Mouse (Mus musculus): ENCODE results near the gene Eif3j1. TPM values are rescaled to one million over a fixed set of nuclear protein-coding genes. Genes with fewer than 3 reads are reported as not detected.
"Not testable (repeated sequence)": the region's sequence is repeated elsewhere in the genome, so short reads cannot be mapped to it uniquely, and the experiment has no call there.

Gene Eif3j1
- polyA plus RNA-seq, 1 experiment from 2014 or later = 11.5 TPM

DNA sequence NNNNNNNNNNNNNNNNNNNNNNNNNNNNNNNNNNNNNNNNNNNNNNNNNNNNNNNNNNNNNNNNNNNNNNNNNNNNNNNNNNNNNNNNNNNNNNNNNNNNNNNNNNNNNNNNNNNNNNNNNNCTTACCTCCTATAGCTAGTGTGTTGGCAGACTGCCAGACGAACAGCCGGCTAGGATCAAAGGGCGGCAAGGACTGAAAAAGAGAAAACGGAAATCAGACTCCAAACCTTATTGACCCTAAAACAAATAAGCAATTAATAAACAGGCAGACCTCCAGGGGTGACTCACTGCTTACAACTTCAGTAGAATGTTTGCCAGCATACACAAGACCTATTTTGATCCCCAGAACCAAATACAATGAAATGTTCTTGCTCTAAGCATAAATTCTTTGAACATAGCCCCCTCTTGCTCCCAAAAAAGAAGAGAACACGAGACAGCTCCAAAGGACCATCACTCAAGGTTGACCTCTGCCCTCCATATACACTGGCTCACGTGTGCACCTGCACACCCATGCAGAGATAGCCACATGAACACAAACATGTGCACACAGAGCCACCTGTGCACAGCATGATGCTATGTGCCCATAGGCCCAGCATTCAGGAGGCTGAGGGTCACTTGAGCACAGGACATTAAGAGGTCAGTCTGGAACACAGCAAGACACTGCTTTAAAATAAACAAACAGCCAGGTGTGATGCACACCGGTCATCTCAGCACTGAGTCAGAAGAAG, 53.5 kb downstream of the Eif3j1 start:
- Histone ChIP-seq H3K4me2 (replicated peaks; ENCODE audit: low read depth, low read length) (no peak overlapping the region), H3K36me3 (ENCODE audit: control insufficient read depth, insufficient read depth, low read length) (peaks cover 15% of the 10 kb centered on the region), H3K4me1 (ENCODE audit: control insufficient read depth, insufficient read depth, low read length) (0 out of 2 replicates have a peak, but pooled peaks cover 5% of the 10 kb centered on the region), H3K9me3 (ENCODE audit: control insufficient read depth, low read depth, low read length) (no peaks in the 10 kb centered on the region), H3K27me3 (ENCODE audit: control insufficient read depth, insufficient read depth, low read length) (no peaks in the 10 kb centered on the region), H3K4me3 (ENCODE audit: low read depth, low read length) (no peak overlapping the region), H3K27ac (ENCODE audit: low read length) (no peak overlapping the region), H3K9ac (replicated peaks; ENCODE audit: low read depth, low read length) (no peak overlapping the region)
- ATAC-seq (ENCODE audit: insufficient number of reproducible peaks, insufficient read depth, low FRiP score, low read depth) = peak; percentile 18; the same call in 1 of the 2 replicates
- WGBS = 25% methylated on average over 7 of the region's 7 CpGs

DNA sequence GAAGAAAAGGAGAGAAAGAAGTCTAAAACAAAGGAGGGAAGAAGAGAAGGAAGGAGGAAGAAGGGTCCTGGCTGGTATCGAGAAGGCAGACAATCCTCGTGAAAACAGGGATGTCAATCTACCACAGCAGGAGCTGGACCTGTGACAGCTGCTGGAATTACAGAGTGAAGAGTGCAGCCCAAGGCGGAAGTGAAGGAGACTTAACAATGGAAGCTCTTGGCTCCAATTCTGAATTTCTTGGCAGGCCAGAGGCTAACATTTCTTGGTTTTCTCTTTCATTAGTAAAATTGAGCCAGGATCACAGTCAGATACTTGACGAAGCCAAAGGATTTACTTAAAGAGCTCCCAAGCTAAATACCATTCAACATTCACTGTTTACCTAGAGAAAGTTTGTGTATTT, 58.1 kb downstream of the Eif3j1 start:
- H3K36me3 ChIP-seq (ENCODE audit: control insufficient read depth, insufficient read depth, low read length) = peaks cover 22% of the 10 kb centered on the region
- no peak overlapping the region for H3K4me2 ChIP-seq (replicated peaks; ENCODE audit: low read depth, low read length)
- ATAC-seq (ENCODE audit: insufficient number of reproducible peaks, insufficient read depth, low FRiP score, low read depth) = no peak
- H3K4me1 ChIP-seq (ENCODE audit: control insufficient read depth, insufficient read depth, low read length) = 0 out of 2 replicates have a peak, but pooled peaks cover 5% of the 10 kb centered on the region
- H3K4me3 ChIP-seq (ENCODE audit: low read depth, low read length) = no peak overlapping the region
- H3K9ac ChIP-seq (replicated peaks; ENCODE audit: low read depth, low read length) = no peak overlapping the region
- no peaks in the 10 kb centered on the region for H3K27me3 ChIP-seq (ENCODE audit: control insufficient read depth, insufficient read depth, low read length)
- 56% methylated on average over 4 of the region's 4 CpGs for WGBS
- H3K9me3 ChIP-seq (ENCODE audit: control insufficient read depth, low read depth, low read length) = no peaks in the 10 kb centered on the region
- peak overlapping the region; percentile 68; the same call in 1 of the 2 replicates for H3K27ac ChIP-seq (ENCODE audit: low read length)

DNA sequence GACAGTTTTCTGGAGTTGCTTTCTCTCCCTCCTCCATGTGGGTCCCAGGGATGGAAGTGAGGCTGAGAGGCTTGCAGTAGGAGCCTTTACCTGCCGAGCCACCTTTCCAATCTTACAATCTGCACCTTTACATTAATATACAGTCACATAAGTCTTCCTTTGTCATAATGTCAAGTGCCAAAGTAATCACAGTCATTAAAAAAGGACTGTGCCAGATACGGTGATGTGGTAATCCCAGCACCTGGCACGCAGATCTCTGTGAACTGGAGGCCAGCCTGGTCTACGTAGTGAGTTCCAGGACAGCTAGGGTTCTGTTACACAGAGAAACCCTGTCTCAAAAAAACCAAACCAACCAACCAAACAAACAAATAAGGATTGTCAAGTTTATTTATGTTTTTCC, 65.5 kb downstream of the Eif3j1 start:
- H3K36me3 ChIP-seq (ENCODE audit: control insufficient read depth, insufficient read depth, low read length) = peaks cover 54% of the 10 kb centered on the region
- WGBS = 88% methylated on average over 4 of the region's 4 CpGs
- ATAC-seq (ENCODE audit: insufficient number of reproducible peaks, insufficient read depth, low FRiP score, low read depth) = no peak

DNA sequence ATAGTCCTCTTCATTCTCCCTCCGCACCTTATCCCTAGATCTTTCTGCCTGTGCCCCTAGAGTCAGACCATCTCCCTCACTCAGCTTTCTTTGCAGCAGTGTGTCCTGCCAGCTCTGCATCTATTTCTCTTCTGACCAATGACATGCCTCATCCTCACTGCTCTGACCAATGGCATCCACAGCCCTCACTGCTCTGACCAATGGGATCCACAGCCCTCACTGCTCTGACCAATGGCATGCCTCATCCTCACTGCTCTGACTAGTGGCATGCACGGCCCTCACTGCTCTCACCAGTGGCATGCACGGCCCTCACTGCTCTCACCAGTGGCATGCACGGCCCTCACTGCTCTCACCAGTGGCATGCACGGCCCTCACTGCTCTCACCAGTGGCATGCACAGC, 69.3 kb downstream of the Eif3j1 start:
- H3K4me2 ChIP-seq (replicated peaks; ENCODE audit: low read depth, low read length); H3K27me3 ChIP-seq (ENCODE audit: control insufficient read depth, insufficient read depth, low read length); ATAC-seq (ENCODE audit: insufficient number of reproducible peaks, insufficient read depth, low FRiP score, low read depth); H3K4me1 ChIP-seq (ENCODE audit: control insufficient read depth, insufficient read depth, low read length); H3K9ac ChIP-seq (replicated peaks; ENCODE audit: low read depth, low read length); H3K27ac ChIP-seq (ENCODE audit: low read length); H3K9me3 ChIP-seq (ENCODE audit: control insufficient read depth, low read depth, low read length); H3K4me3 ChIP-seq (ENCODE audit: low read depth, low read length): not testable (repeated sequence)
- peaks cover 46% of the 10 kb centered on the region for H3K36me3 ChIP-seq (ENCODE audit: control insufficient read depth, insufficient read depth, low read length)
- WGBS = 71% methylated on average over 5 of the region's 5 CpGs

More for the DNA sequence above, 65.5 kb downstream of the Eif3j1 start:
- H3K9ac ChIP-seq (replicated peaks; ENCODE audit: low read depth, low read length) = no peak overlapping the region
- H3K27me3 ChIP-seq (ENCODE audit: control insufficient read depth, insufficient read depth, low read length) = no peaks in the 10 kb centered on the region
- no peak overlapping the region for H3K4me3 ChIP-seq (ENCODE audit: low read depth, low read length)
- H3K27ac ChIP-seq (ENCODE audit: low read length) = no peak overlapping the region
- no peaks in the 10 kb centered on the region for H3K9me3 ChIP-seq (ENCODE audit: control insufficient read depth, low read depth, low read length)
- H3K4me2 ChIP-seq (replicated peaks; ENCODE audit: low read depth, low read length) = no peak overlapping the region
- no peaks in the 10 kb centered on the region for H3K4me1 ChIP-seq (ENCODE audit: control insufficient read depth, insufficient read depth, low read length)

DNA sequence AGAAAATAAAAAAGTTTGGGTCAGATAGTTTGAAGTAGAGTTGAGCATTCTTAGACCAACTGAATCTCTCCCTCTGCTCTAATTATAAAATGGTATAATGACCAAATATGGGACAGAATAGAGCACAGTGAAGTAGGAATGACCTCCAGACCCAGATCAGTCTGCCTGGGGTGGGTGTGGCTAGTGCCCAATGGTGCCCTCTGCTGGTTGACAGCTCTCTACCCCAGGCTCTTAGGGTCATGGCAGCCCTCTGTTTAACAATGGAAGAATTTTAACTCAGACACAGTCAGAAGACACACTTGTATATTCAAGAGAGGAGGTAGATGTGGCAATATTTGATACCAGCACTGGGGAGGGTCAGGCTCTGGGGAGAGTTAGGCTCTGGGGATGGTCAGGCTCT, 73.7 kb downstream of the Eif3j1 start:
- Histone ChIP-seq H3K27ac (ENCODE audit: low read length) (no peak overlapping the region), H3K4me1 (ENCODE audit: control insufficient read depth, insufficient read depth, low read length) (no peaks in the 10 kb centered on the region), H3K9ac (replicated peaks; ENCODE audit: low read depth, low read length) (no peak overlapping the region), H3K27me3 (ENCODE audit: control insufficient read depth, insufficient read depth, low read length) (no peaks in the 10 kb centered on the region), H3K4me3 (ENCODE audit: low read depth, low read length) (no peak overlapping the region), H3K36me3 (ENCODE audit: control insufficient read depth, insufficient read depth, low read length) (peaks cover 23% of the 10 kb centered on the region), H3K9me3 (ENCODE audit: control insufficient read depth, low read depth, low read length) (no peaks in the 10 kb centered on the region), H3K4me2 (replicated peaks; ENCODE audit: low read depth, low read length) (no peak overlapping the region)
- no peak for ATAC-seq (ENCODE audit: insufficient number of reproducible peaks, insufficient read depth, low FRiP score, low read depth)

Small RNA genes within 50 kb of the gene (microRNA-seq; reads per million reads assigned to microRNA genes)
- gene Gm47314 = not detected

Other genes starting within 250 kb of the Eif3j1 start
- 8.6 and 9.1 TPM in 2 replicates for gene Frmd5, start 221.5 kb upstream of the Eif3j1 start, polyA plus RNA-seq (2014; fragmentation: Nextera tagmentation; extraction: Ambion mirVana)
- gene Casc4, start 161.6 kb upstream of the Eif3j1 start, polyA plus RNA-seq (2014; fragmentation: Nextera tagmentation; extraction: Ambion mirVana) = 26.1 and 29.3 TPM in 2 replicates
- 63.5 and 66.8 TPM in 2 replicates for gene Ctdspl2, start 72.5 kb upstream of the Eif3j1 start, polyA plus RNA-seq (2014; fragmentation: Nextera tagmentation; extraction: Ambion mirVana)
- gene Mageb3, start 72.5 kb upstream of the Eif3j1 start, polyA plus RNA-seq (2014; fragmentation: Nextera tagmentation; extraction: Ambion mirVana) = 0.23 TPM in 1 of 2 replicates, not detected in the other
- gene Spg11, start 89.8 kb downstream of the Eif3j1 start, polyA plus RNA-seq (2014; fragmentation: Nextera tagmentation; extraction: Ambion mirVana) = 14.6 and 15.5 TPM in 2 replicates
- 358 and 383 TPM in 2 replicates for gene B2m, start 119.1 kb downstream of the Eif3j1 start, polyA plus RNA-seq (2014; fragmentation: Nextera tagmentation; extraction: Ambion mirVana)
- 0.14 and 0.23 TPM in 2 replicates for gene Trim69, start 132.2 kb downstream of the Eif3j1 start, polyA plus RNA-seq (2014; fragmentation: Nextera tagmentation; extraction: Ambion mirVana)
- gene Patl2, start 157.6 kb downstream of the Eif3j1 start, polyA plus RNA-seq (2014; fragmentation: Nextera tagmentation; extraction: Ambion mirVana) = not detected in 2 replicates
- not detected in 2 replicates for gene Terb2, start 157.7 kb downstream of the Eif3j1 start, polyA plus RNA-seq (2014; fragmentation: Nextera tagmentation; extraction: Ambion mirVana)
- gene Sord, start 206.2 kb downstream of the Eif3j1 start, polyA plus RNA-seq (2014; fragmentation: Nextera tagmentation; extraction: Ambion mirVana) = 28.3 and 30.0 TPM in 2 replicates